Mouse (Mus musculus): ENCODE data around the gene Spint2.

Gene Spint2

GRCm38 (mm10) chr7:29281201-29282073 is at the start of gene Spint2:
Spint2 (minus strand) TSS chr7:29281912.
- peak; percentile 88 for DNase-seq

GRCm38 (mm10) chr7:29328984-29329383 is 47.3 kb upstream of the Spint2 start:
- DNase-seq, result no peak

GRCm38 (mm10) chr7:29327087-29327486 is 45.4 kb upstream of the Spint2 start:
- DNase-seq, result no peak

GRCm38 (mm10) chr7:29319337-29320307 is 37.9 kb upstream of the Spint2 start:
- no peak for DNase-seq

GRCm38 (mm10) chr7:29318115-29318911 is 36.6 kb upstream of the Spint2 start:
- peak; percentile 47 for DNase-seq

- DNase-seq, result no peak
These were observed 35.8 kb upstream of the Spint2 start for GRCm38 (mm10) chr7:29317558-29317957.

GRCm38 (mm10) chr7:29316976-29317375 is 35.3 kb upstream of the Spint2 start:
- DNase-seq, result peak; percentile 50

- DNase-seq, result no peak
These were observed 34.5 kb upstream of the Spint2 start for GRCm38 (mm10) chr7:29316137-29316734.

GRCm38 (mm10) chr7:29314844-29315628 is 33.3 kb upstream of the Spint2 start:
- peak; percentile 47 for DNase-seq

- no peak for DNase-seq
These were observed 32.0 kb upstream of the Spint2 start for GRCm38 (mm10) chr7:29313572-29314261.

GRCm38 (mm10) chr7:29313051-29313450 is 31.3 kb upstream of the Spint2 start:
- no peak for DNase-seq

GRCm38 (mm10) chr7:29309749-29310148 is 28.0 kb upstream of the Spint2 start:
- no peak for DNase-seq

- DNase-seq, result no peak
These were observed 27.6 kb upstream of the Spint2 start for GRCm38 (mm10) chr7:29309221-29309721.

- peak; percentile 90 for DNase-seq
These were observed 25.8 kb upstream of the Spint2 start for GRCm38 (mm10) chr7:29307350-29308104.

GRCm38 (mm10) chr7:29306619-29307018 is 24.9 kb upstream of the Spint2 start:
- DNase-seq, result peak; percentile 77

- no peak for DNase-seq
These were observed 24.4 kb upstream of the Spint2 start for GRCm38 (mm10) chr7:29306108-29306507.

GRCm38 (mm10) chr7:29305263-29305988 is 23.7 kb upstream of the Spint2 start:
- DNase-seq, result no peak

GRCm38 (mm10) chr7:29304463-29305262 is 23.0 kb upstream of the Spint2 start:
- DNase-seq, result no peak

Data from lung, postnatal 36 days (tissue).